In the genomic region with DNA sequence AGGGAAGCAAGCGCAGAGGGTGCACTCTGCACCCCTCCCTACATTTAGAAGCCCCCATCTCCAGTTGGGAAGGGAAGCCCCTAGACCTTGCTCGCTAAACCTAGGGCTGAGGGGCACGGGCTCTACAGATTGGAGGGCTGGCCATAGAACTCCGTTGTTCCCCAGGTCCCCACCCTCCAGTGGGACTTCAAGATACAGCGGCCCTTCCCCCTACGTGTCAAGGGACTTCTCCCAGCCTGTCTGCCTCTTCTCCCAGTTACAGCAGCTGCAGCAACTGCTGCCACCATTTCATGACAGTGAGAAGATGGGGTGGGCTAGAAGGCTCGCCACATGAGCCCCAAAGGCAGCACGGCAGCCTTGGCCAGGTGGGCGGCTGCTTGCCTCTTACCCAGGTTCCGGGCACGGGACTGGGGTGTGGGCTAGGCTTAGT, we compare ENCODE assay signal across 8 mouse cellular contexts. TPM values are rescaled to one million over a fixed set of nuclear protein-coding genes. Genes with fewer than 3 reads are reported as not detected.
DNase-seq lines count a peak whose midpoint lies in the region; ATAC-seq and TF ChIP-seq lines count a peak whose summit lies in the region.

No protein-coding gene starts in this region.

- H3K4me2 ChIP-seq in heart, embryonic 13.5 days: peak overlapping the region; percentile 99
- peak overlapping the region; percentile 96 for H3K4me2 ChIP-seq in forebrain, embryonic 13.5 days
- peak overlapping the region; percentile 97 for H3K4me2 ChIP-seq in liver, embryonic 11.5 days

- no peak for DNase-seq in heart, postnatal 36 days
- DNase-seq in liver, embryonic 11.5 days (ENCODE audit: low spot score): no peak
- no peak for DNase-seq in testis, postnatal 10 days (ENCODE audit: low spot score)
- DNase-seq in layer of hippocampus, adult 9-10 months (ENCODE audit: low spot score): no peak

- intact Hi-C loops in heart, postnatal 36 days (cut with DNase I): loop anchor here (5.0 kb wide), 1 partner anchor 223 kb away; a partner anchor contains a TSS

- 2% methylated on average over 11 of the region's 11 CpGs for WGBS in heart, embryonic 13.5 days
- WGBS in forebrain, embryonic 13.5 days: 1% methylated on average over 11 of the region's 11 CpGs
- WGBS in liver, embryonic 11.5 days: 2% methylated on average over 11 of the region's 11 CpGs
- WGBS in small intestine, adult 2 months: 3% methylated on average over 11 of the region's 11 CpGs

- no peak for TF ChIP-seq CTCF in ES-Bruce4 (IDR thresholded peaks at IDR 0.05; ENCODE audit: low read depth, low read length)
- TF ChIP-seq CTCF in small intestine, adult 2 months (IDR thresholded peaks at IDR 0.05; ENCODE audit: extremely low read depth, insufficient read length, insufficient replicate concordance, low read depth, low read length): no peak

- peaks cover 74% of the 10 kb centered on the region for H3K4me1 ChIP-seq in heart, embryonic 13.5 days
- peaks cover 9% of the 10 kb centered on the region for H3K4me1 ChIP-seq in ES-Bruce4 (ENCODE audit: control insufficient read depth, insufficient read depth, low read length)
- peaks cover 48% of the 10 kb centered on the region for H3K4me1 ChIP-seq in forebrain, embryonic 13.5 days
- H3K4me1 ChIP-seq in liver, embryonic 11.5 days (replicated peaks; ENCODE audit: control insufficient read depth, insufficient read depth, low read length): peaks cover 34% of the 10 kb centered on the region
- peaks cover 15% of the 10 kb centered on the region for H3K4me1 ChIP-seq in small intestine, adult 2 months (ENCODE audit: control insufficient read depth, insufficient read depth, insufficient read length, low read length)

- no peak for TF ChIP-seq EP300 in ES-Bruce4 (IDR thresholded peaks at IDR 0.05; ENCODE audit: insufficient read depth, low read depth, low read length)

- H3K36me3 ChIP-seq in heart, embryonic 13.5 days: no peaks in the 10 kb centered on the region
- no peaks in the 10 kb centered on the region for H3K36me3 ChIP-seq in ES-Bruce4 (ENCODE audit: control insufficient read depth, insufficient read depth, low read length, poor library complexity, severe bottlenecking)
- no peaks in the 10 kb centered on the region for H3K36me3 ChIP-seq in forebrain, embryonic 13.5 days (ENCODE audit: poor library complexity, severe bottlenecking)
- no peaks in the 10 kb centered on the region for H3K36me3 ChIP-seq in liver, embryonic 11.5 days (ENCODE audit: control insufficient read depth, insufficient read depth, low read length)
- no peaks in the 10 kb centered on the region for H3K36me3 ChIP-seq in small intestine, adult 2 months (ENCODE audit: control insufficient read depth, insufficient read depth, low read length)

- no peak overlapping the region for H3K27ac ChIP-seq in heart, embryonic 13.5 days (replicated peaks)
- H3K27ac ChIP-seq in ES-Bruce4 (ENCODE audit: insufficient read depth, low read length): no peak overlapping the region
- H3K27ac ChIP-seq in forebrain, embryonic 13.5 days: peak overlapping the region; percentile 19; the same call in 1 of the 2 replicates
- no peak overlapping the region for H3K27ac ChIP-seq in liver, embryonic 11.5 days (ENCODE audit: low read depth, low read length)
- H3K27ac ChIP-seq in small intestine, adult 2 months (ENCODE audit: insufficient read depth, low read depth, low read length): no peak overlapping the region

- H3K9ac ChIP-seq in heart, embryonic 13.5 days: peak overlapping the region; percentile 83
- H3K9ac ChIP-seq in ES-Bruce4 (ENCODE audit: low read depth, poor library complexity, severe bottlenecking): peak overlapping the region; percentile 71
- peak overlapping the region; percentile 75 for H3K9ac ChIP-seq in forebrain, embryonic 13.5 days
- peak overlapping the region; percentile 51 for H3K9ac ChIP-seq in liver, embryonic 11.5 days (ENCODE audit: low read depth, low read length)

- no peak for TF ChIP-seq POLR2A in ES-Bruce4 (IDR thresholded peaks at IDR 0.05; ENCODE audit: insufficient read depth, low read length)
- TF ChIP-seq POLR2A in small intestine, adult 2 months (IDR thresholded peaks at IDR 0.05; ENCODE audit: low read depth, low read length): no peak

- peak overlapping the region; percentile 65 for H3K4me3 ChIP-seq in heart, embryonic 13.5 days
- H3K4me3 ChIP-seq in ES-Bruce4 (ENCODE audit: low read depth, low read length): peak overlapping the region; percentile 73
- H3K4me3 ChIP-seq in forebrain, embryonic 13.5 days: peak overlapping the region; percentile 59
- H3K4me3 ChIP-seq in liver, embryonic 11.5 days (ENCODE audit: low read depth, low read length): peak overlapping the region; percentile 64
- peak overlapping the region; percentile 64 for H3K4me3 ChIP-seq in small intestine, adult 2 months (ENCODE audit: low read depth, low read length)

- H3K9me3 ChIP-seq in heart, embryonic 13.5 days: no peaks in the 10 kb centered on the region
- no peaks in the 10 kb centered on the region for H3K9me3 ChIP-seq in ES-Bruce4 (replicated peaks; ENCODE audit: control insufficient read depth, insufficient read depth, low read length, poor library complexity, severe bottlenecking)
- H3K9me3 ChIP-seq in forebrain, embryonic 13.5 days (replicated peaks): no peaks in the 10 kb centered on the region
- H3K9me3 ChIP-seq in liver, embryonic 11.5 days (ENCODE audit: control insufficient read depth, low read length): no peaks in the 10 kb centered on the region

- no peak for ATAC-seq in heart, embryonic 13.5 days (ENCODE audit: extremely low read depth, insufficient number of reproducible peaks, low FRiP score, low TSS enrichment)
- peak; percentile 25; the same call in 1 of the 2 replicates for ATAC-seq in forebrain, embryonic 13.5 days
- ATAC-seq in liver, embryonic 11.5 days (replicated peaks; ENCODE audit: low FRiP score): peak; percentile 9

- no peaks in the 10 kb centered on the region for H3K27me3 ChIP-seq in heart, embryonic 13.5 days (replicated peaks)
- no peaks in the 10 kb centered on the region for H3K27me3 ChIP-seq in ES-Bruce4 (ENCODE audit: control insufficient read depth, insufficient read depth, low read length, poor library complexity, severe bottlenecking)
- H3K27me3 ChIP-seq in forebrain, embryonic 13.5 days: peaks cover 33% of the 10 kb centered on the region
- H3K27me3 ChIP-seq in liver, embryonic 11.5 days (replicated peaks; ENCODE audit: control insufficient read depth, insufficient read depth, low read length): peaks cover 11% of the 10 kb centered on the region
- peaks cover 20% of the 10 kb centered on the region for H3K27me3 ChIP-seq in small intestine, adult 2 months (ENCODE audit: control insufficient read depth, insufficient read depth, low read length)

RNA-seq across cellular contexts. Expression of a gene that starts 10.6 kb away (rescaled TPM):
- polyA plus RNA-seq in heart, embryonic 13.5 days (2015; fragmentation: Nextera tagmentation; extraction: Ambion mirVana): 6.6 and 6.9 TPM in 2 replicates
- 10 to 100 TPM; 16.0 to 18.0 TPM for total RNA-seq in heart, postnatal 36 days (2021)
- polyA plus RNA-seq in ES-Bruce4 (2011; ENCODE audit: insufficient read depth, insufficient read length, low read depth, missing spikeins): 30.3 and 32.5 TPM in 2 replicates
- 3.6 and 4.4 TPM in 2 replicates for polyA plus RNA-seq in forebrain, embryonic 13.5 days (2015; fragmentation: Nextera tagmentation; extraction: Ambion mirVana)
- polyA plus RNA-seq in liver, embryonic 11.5 days (2014; fragmentation: Nextera tagmentation; extraction: Ambion mirVana): 9.3 and 10.9 TPM in 2 replicates
- polyA plus RNA-seq in small intestine, adult 2 months (2012; rRNA removed): 11.1 and 12.1 TPM in 2 replicates

RNA-seq across cellular contexts. Expression of a gene that starts 42.4 kb away (rescaled TPM):
- polyA plus RNA-seq in heart, embryonic 13.5 days (2015; fragmentation: Nextera tagmentation; extraction: Ambion mirVana): 3.2 and 3.4 TPM in 2 replicates
- 10 to 100 TPM; 18.3 to 19.6 TPM for total RNA-seq in heart, postnatal 36 days (2021)
- 21.1 and 25.5 TPM in 2 replicates for polyA plus RNA-seq in ES-Bruce4 (2011; ENCODE audit: insufficient read depth, insufficient read length, low read depth, missing spikeins)
- polyA plus RNA-seq in forebrain, embryonic 13.5 days (2015; fragmentation: Nextera tagmentation; extraction: Ambion mirVana): 7.7 and 8.6 TPM in 2 replicates
- polyA plus RNA-seq in liver, embryonic 11.5 days (2014; fragmentation: Nextera tagmentation; extraction: Ambion mirVana): 2.2 and 2.4 TPM in 2 replicates
- 2.5 and 4.6 TPM in 2 replicates for polyA plus RNA-seq in small intestine, adult 2 months (2012; rRNA removed)

RNA-seq across cellular contexts. Expression of a gene that starts 52.9 kb away (rescaled TPM):
- 0.03 and 0.04 TPM in 2 replicates for polyA plus RNA-seq in heart, embryonic 13.5 days (2015; fragmentation: Nextera tagmentation; extraction: Ambion mirVana)
- total RNA-seq in heart, postnatal 36 days (2021): under 1 TPM; 0.08 to 0.11 TPM
- polyA plus RNA-seq in ES-Bruce4 (2011; ENCODE audit: insufficient read depth, insufficient read length, low read depth, missing spikeins): 0.14 and 0.24 TPM in 2 replicates
- 0.19 and 0.25 TPM in 2 replicates for polyA plus RNA-seq in forebrain, embryonic 13.5 days (2015; fragmentation: Nextera tagmentation; extraction: Ambion mirVana)
- polyA plus RNA-seq in liver, embryonic 11.5 days (2014; fragmentation: Nextera tagmentation; extraction: Ambion mirVana): 0.03 TPM in 2 replicates
- 0.03 TPM in 2 replicates for polyA plus RNA-seq in small intestine, adult 2 months (2012; rRNA removed)
